Mouse (Mus musculus): ENCODE results near the gene Shank1.

DNA sequence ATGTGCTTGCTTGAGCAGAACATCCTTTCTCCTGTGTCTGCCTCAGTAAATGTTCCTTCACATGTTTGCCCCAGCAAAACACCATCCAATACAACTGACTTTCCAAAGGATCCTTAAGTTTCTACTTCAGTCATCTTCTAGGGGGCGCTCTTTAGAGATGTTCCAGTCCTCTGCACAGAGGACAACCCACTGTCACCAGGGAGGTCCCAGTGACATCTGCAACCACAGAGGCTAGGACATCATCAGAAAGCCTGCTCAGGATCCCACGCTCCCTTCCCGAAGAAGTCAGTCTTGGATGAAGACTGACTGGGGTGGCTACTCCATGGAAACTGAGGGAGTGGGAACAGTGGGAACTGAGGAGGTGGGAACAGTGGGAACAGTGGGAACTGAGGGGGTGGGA lies 34.5 kb upstream of the Shank1 start:
- TF ChIP-seq ZNF384 (IDR thresholded peaks at IDR 0.05; ENCODE audit: low read depth, low read length): no peak
- TF ChIP-seq CHD2 (IDR thresholded peaks at IDR 0.05; ENCODE audit: low read depth, low read length): no peak
- TF ChIP-seq HCFC1 (IDR thresholded peaks at IDR 0.05; ENCODE audit: borderline replicate concordance, insufficient read depth, low read length): no peak

Measured in ES-E14 (cell line).